ENCODE assay signal across 8 mouse cellular contexts in genomic region chr8:46617690-46618620, GRCm38 (mm10). TPM values are rescaled to one million over a fixed set of nuclear protein-coding genes. Genes with fewer than 3 reads are reported as not detected.
DNase-seq lines count a peak whose midpoint lies in the region; ATAC-seq and TF ChIP-seq lines count a peak whose summit lies in the region.

No protein-coding gene starts in this region.

- peak overlapping the region; percentile 69 for H3K4me3 ChIP-seq in heart, adult 2 months
- peak overlapping the region; percentile 73 to 95 for H3K4me3 ChIP-seq in ES-E14 (ENCODE audit: insufficient read depth in 1 of 2, low read depth in 1 of 2, low read length in 2 of 2, poor library complexity in 1 of 2, severe bottlenecking in 1 of 2)
- H3K4me3 ChIP-seq in erythroblast, embryonic 14.5 days (replicated peaks), result peak overlapping the region; percentile 92
- H3K4me3 ChIP-seq in kidney, postnatal 0 days (replicated peaks; ENCODE audit: low read depth, low read length), result peak overlapping the region; percentile 64

- H3K4me1 ChIP-seq in heart, adult 2 months (ENCODE audit: control insufficient read depth, insufficient read depth, low read length), result peaks cover 3% of the 10 kb centered on the region; the same call in 1 of the 2 replicates
- peaks cover 0 to 2% of the 10 kb centered on the region in 2 experiments; a peak in 1 of 4 replicates for H3K4me1 ChIP-seq in ES-E14 (ENCODE audit: control insufficient read depth in 2 of 2, insufficient read depth in 2 of 2, low read length in 2 of 2, poor library complexity in 1 of 2)
- peaks cover 57% of the 10 kb centered on the region for H3K4me1 ChIP-seq in erythroblast, embryonic 14.5 days (ENCODE audit: control insufficient read depth)
- H3K4me1 ChIP-seq in kidney, postnatal 0 days (replicated peaks; ENCODE audit: insufficient read depth, low read length), result no peaks in the 10 kb centered on the region; the same call in 1 of the 2 replicates

- TF ChIP-seq EP300 in heart, adult 2 months (IDR thresholded peaks at IDR 0.05; ENCODE audit: insufficient read depth, low read depth, low read length), result no peak

- intact Hi-C loops in heart, adult 2 months (cut with DNase I), result loop anchor here (2.0 to 5.0 kb wide), 2 partner anchors 67 to 119 kb away; partner anchors contain the start of gene Irf2

- TF ChIP-seq POLR2A in heart, adult 2 months (IDR thresholded peaks at IDR 0.05; ENCODE audit: insufficient read depth, low read depth, low read length), result no peak

- ATAC-seq in kidney, postnatal 0 days (replicated peaks; ENCODE audit: low FRiP score, low read depth), result no peak; the same call in 1 of the 2 replicates
- ATAC-seq in megakaryocyte progenitor cell, adult 5-6 weeks (replicated peaks; ENCODE audit: poor library complexity), result peak; percentile 32

- peak overlapping the region; percentile 74 for H3K4me2 ChIP-seq in kidney, postnatal 0 days (ENCODE audit: low read length)

- in situ Hi-C loops in ES-E14 (cut with MboI; ENCODE audit: low sequenced_read_pairs in 2 of 2, unreplicated experiment in 2 of 2), result no loop called here

- no peaks in the 10 kb centered on the region for H3K36me3 ChIP-seq in heart, adult 2 months (ENCODE audit: control insufficient read depth, insufficient read depth, low read length)
- no peaks in the 10 kb centered on the region for H3K36me3 ChIP-seq in ES-E14 (ENCODE audit: control insufficient read depth, insufficient read depth, low read length, poor library complexity, severe bottlenecking)
- peaks cover 18% of the 10 kb centered on the region for H3K36me3 ChIP-seq in erythroblast, embryonic 14.5 days (ENCODE audit: control insufficient read depth)
- no peaks in the 10 kb centered on the region for H3K36me3 ChIP-seq in kidney, postnatal 0 days (ENCODE audit: insufficient read depth, low read length)

- H3K27me3 ChIP-seq in heart, adult 2 months (ENCODE audit: control insufficient read depth, insufficient read depth, low read length), result no peaks in the 10 kb centered on the region
- H3K27me3 ChIP-seq in erythroblast, embryonic 14.5 days (ENCODE audit: control insufficient read depth), result no peaks in the 10 kb centered on the region
- H3K27me3 ChIP-seq in kidney, postnatal 0 days (ENCODE audit: insufficient read depth, low read length), result no peaks in the 10 kb centered on the region

- H3K27ac ChIP-seq in heart, adult 2 months, result peak overlapping the region; percentile 65
- H3K27ac ChIP-seq in ES-E14 (ENCODE audit: insufficient read depth, low read depth, low read length, poor library complexity, severe bottlenecking), result no peak overlapping the region
- peak overlapping the region; percentile 86 for H3K27ac ChIP-seq in kidney, postnatal 0 days

- no peak for TF ChIP-seq CTCF in heart, adult 2 months (IDR thresholded peaks at IDR 0.05)
- no peak for TF ChIP-seq CTCF in kidney, postnatal 0 days (IDR thresholded peaks at IDR 0.05; ENCODE audit: low read depth)

- H3K9me3 ChIP-seq in ES-E14 (ENCODE audit: control insufficient read depth, insufficient read depth, low read depth, low read length), result no peaks in the 10 kb centered on the region
- H3K9me3 ChIP-seq in erythroblast, embryonic 14.5 days (ENCODE audit: control insufficient read depth, low read length), result no peaks in the 10 kb centered on the region
- H3K9me3 ChIP-seq in kidney, postnatal 0 days (replicated peaks; ENCODE audit: low read length), result no peaks in the 10 kb centered on the region

- H3K9ac ChIP-seq in heart, adult 2 months (ENCODE audit: low read depth, low read length), result peak overlapping the region; percentile 71
- H3K9ac ChIP-seq in ES-E14 (ENCODE audit: insufficient read depth, low read depth, low read length, poor library complexity, severe bottlenecking), result peak overlapping the region; percentile 53
- peak overlapping the region; percentile 85 for H3K9ac ChIP-seq in kidney, postnatal 0 days (ENCODE audit: low read depth, low read length)

- no peaks in the 10 kb centered on the region for H3K79me2 ChIP-seq in heart, adult 2 months (replicated peaks; ENCODE audit: control insufficient read depth, insufficient read depth, low read length)

- no peak for DNase-seq in heart, adult 2 months
- no peak for DNase-seq in heart, postnatal 4 days
- no peak for DNase-seq in ES-E14 (ENCODE audit: low read depth, low spot score)
- DNase-seq in kidney, postnatal 0 days (ENCODE audit: low spot score), result peak; percentile 33
- DNase-seq in testis, postnatal 14 days (ENCODE audit: low spot score), result peak; percentile 9
- no peak for DNase-seq in layer of hippocampus, adult 9-10 months (ENCODE audit: low spot score)

- WGBS in heart, adult 2 months, result 2% methylated on average over 38 of the region's 38 CpGs
- WGBS in kidney, postnatal 0 days, result under 1% methylated on average over 38 of the region's 38 CpGs

TF ChIP-seq in ES-E14, 5 proteins besides CTCF, POLR2A, EP300 and RAD21:
- TF ChIP-seq CHD2 (IDR thresholded peaks at IDR 0.05; ENCODE audit: low read depth, low read length) (no peak), MAFK (IDR thresholded peaks at IDR 0.05; ENCODE audit: insufficient read depth, low read depth, low read length) (no peak), ZNF384 (IDR thresholded peaks at IDR 0.05; ENCODE audit: low read depth, low read length) (no peak)

RNA-seq across cellular contexts. Expression of gene Casp3, which starts 0.9 kb away (rescaled TPM):
- 1 to 10 TPM; 2.2 to 3.3 TPM for total RNA-seq in heart, adult 2 months (2021)
- 1.6 and 1.7 TPM in 2 replicates for polyA plus RNA-seq in heart, adult 2 months (2012; rRNA removed)
- total RNA-seq in heart, postnatal 4 days (2021), result 10 to 100 TPM; 35.6 to 37.9 TPM
- 25.8 and 30.7 TPM in 2 replicates for total RNA-seq in ES-E14 (2012; rRNA removed)
- polyA plus RNA-seq in erythroblast, embryonic 14.5 days (2012), result 0.17 and 0.37 TPM in 2 replicates
- polyA plus RNA-seq in kidney, postnatal 0 days (2015; fragmentation: Nextera tagmentation; extraction: Ambion mirVana), result 53.5 and 62.5 TPM in 2 replicates
- 35.4 and 53.7 TPM in 2 replicates for total RNA-seq in megakaryocyte progenitor cell, adult 5-6 weeks (2015)
- total RNA-seq in megakaryocyte progenitor cell, adult 5-6 weeks (2017), result 85.1 and 113 TPM in 2 replicates

RNA-seq across cellular contexts. Expression of gene Primpol, which starts 0.9 kb away (rescaled TPM):
- 1 to 10 TPM; 1.9 to 2.4 TPM for total RNA-seq in heart, adult 2 months (2021)
- polyA plus RNA-seq in heart, adult 2 months (2012; rRNA removed), result 0.86 and 1.00 TPM in 2 replicates
- 1 to 10 TPM; 8.3 to 8.8 TPM for total RNA-seq in heart, postnatal 4 days (2021)
- total RNA-seq in ES-E14 (2012; rRNA removed), result 6.6 and 7.5 TPM in 2 replicates
- 0.06 and 0.09 TPM in 2 replicates for polyA plus RNA-seq in erythroblast, embryonic 14.5 days (2012)
- 9.6 and 10.4 TPM in 2 replicates for polyA plus RNA-seq in kidney, postnatal 0 days (2015; fragmentation: Nextera tagmentation; extraction: Ambion mirVana)
- total RNA-seq in megakaryocyte progenitor cell, adult 5-6 weeks (2015), result 9.2 and 16.4 TPM in 2 replicates
- 7.5 and 7.9 TPM in 2 replicates for total RNA-seq in megakaryocyte progenitor cell, adult 5-6 weeks (2017)

Comparison
In these comparisons a context has a peak if more than half of its experiments do, and no peak if none do; other contexts are left out.
1. DNase-seq: peak in kidney, postnatal 0 days (single experiment) and testis, postnatal 14 days (single experiment); none in heart, adult 2 months (0 of 2), heart, postnatal 4 days (single experiment), ES-E14 (single experiment) and layer of hippocampus, adult 9-10 months (single experiment).
2. Peak in every context shown above with its lines, with median percentiles within 50 percentile points of each other: H3K4me3 ChIP-seq and H3K9ac ChIP-seq.